Mouse (Mus musculus): ENCODE data around the gene Sfxn4. TPM values are rescaled to one million over a fixed set of nuclear protein-coding genes. Genes with fewer than 3 reads are reported as not detected.

Gene Sfxn4
- 1.6 and 2.0 TPM in 2 replicates for polyA plus RNA-seq (2015; fragmentation: Nextera tagmentation; extraction: Ambion mirVana)

GRCm38 (mm10) chr19:60860868-60861700 is at the start of gene Sfxn4:
Gene Sfxn4, minus strand, starts transcription at chr19:60861479.
- Histone ChIP-seq H3K9me3 (ENCODE audit: control insufficient read depth) (no peaks in the 10 kb centered on the region), H3K4me3 (ENCODE audit: low read depth, low read length) (peak within 1 kb of the TSS; percentile 45), H3K4me2 (replicated peaks; ENCODE audit: low read depth) (peak within 1 kb of the TSS; percentile 67), H3K27ac (ENCODE audit: low read depth, low read length) (peak within 1 kb of the TSS; percentile 29), H3K4me1 (replicated peaks; ENCODE audit: control insufficient read depth, insufficient read depth, low read length) (no peaks in the 10 kb centered on the region), H3K9ac (ENCODE audit: low read depth, low read length) (peak within 1 kb of the TSS; percentile 45), H3K27me3 (replicated peaks; ENCODE audit: control insufficient read depth, insufficient read depth, low read length) (no peaks in the 10 kb centered on the region), H3K36me3 (ENCODE audit: control insufficient read depth, insufficient read depth) (peaks cover 9% of the 10 kb centered on the region)
- WGBS = 4% methylated on average over 30 of the region's 30 CpGs
- ATAC-seq = peak; percentile 92
- no peak for TF ChIP-seq CTCF (IDR thresholded peaks at IDR 0.05; ENCODE audit: low read depth)

DNA sequence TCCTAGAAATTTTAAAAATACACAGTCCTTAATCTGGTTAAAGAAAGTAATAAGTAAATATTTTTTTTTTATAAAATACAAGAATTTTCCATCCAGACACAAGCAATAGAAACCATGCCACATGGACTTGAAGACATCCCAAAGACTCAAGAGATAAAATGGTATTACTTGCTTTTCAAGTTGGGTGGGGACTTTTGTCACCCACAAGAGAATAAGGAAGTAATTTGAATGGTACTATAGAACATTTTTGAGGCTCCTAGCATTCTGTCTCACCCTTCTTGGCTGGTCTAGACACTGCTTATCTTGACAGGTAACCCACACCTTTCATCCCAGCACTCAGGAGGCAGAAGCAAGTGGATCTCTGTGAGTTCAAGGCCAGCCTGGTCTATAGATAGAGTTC is 49.0 kb upstream of the Sfxn4 start:
- Histone ChIP-seq H3K4me2 (replicated peaks; ENCODE audit: low read depth) (no peak overlapping the region), H3K27ac (ENCODE audit: low read depth, low read length) (no peak overlapping the region), H3K9ac (ENCODE audit: low read depth, low read length) (no peak overlapping the region), H3K27me3 (replicated peaks; ENCODE audit: control insufficient read depth, insufficient read depth, low read length) (no peaks in the 10 kb centered on the region), H3K4me3 (ENCODE audit: low read depth, low read length) (no peak overlapping the region), H3K4me1 (replicated peaks; ENCODE audit: control insufficient read depth, insufficient read depth, low read length) (no peaks in the 10 kb centered on the region), H3K9me3 (ENCODE audit: control insufficient read depth) (no peaks in the 10 kb centered on the region), H3K36me3 (ENCODE audit: control insufficient read depth, insufficient read depth) (no peaks in the 10 kb centered on the region)
- no peak for ATAC-seq
- TF ChIP-seq CTCF (IDR thresholded peaks at IDR 0.05; ENCODE audit: low read depth) = no peak

DNA sequence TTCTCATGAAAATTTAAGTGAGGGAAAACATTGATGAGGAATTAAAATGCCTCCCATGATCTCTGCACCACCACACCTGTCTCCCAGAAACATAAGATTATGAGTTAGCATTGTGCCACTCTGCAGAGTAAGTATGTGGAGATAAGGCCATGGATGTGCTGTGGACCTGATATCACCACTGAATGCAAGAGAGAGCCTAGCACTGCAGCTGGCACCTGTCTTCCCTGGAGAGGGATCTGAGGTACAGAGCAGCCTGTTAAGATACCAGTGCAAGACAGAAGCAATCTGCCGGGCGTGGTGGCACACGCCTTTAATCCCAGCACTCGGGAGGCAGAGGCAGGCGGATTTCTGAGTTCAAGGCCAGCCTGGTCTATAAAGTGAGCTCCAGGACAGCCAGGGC is 44.2 kb upstream of the Sfxn4 start:
- no peak for ATAC-seq
- no peak overlapping the region for H3K4me2 ChIP-seq (replicated peaks; ENCODE audit: low read depth)
- no peak overlapping the region for H3K9ac ChIP-seq (ENCODE audit: low read depth, low read length)
- no peak overlapping the region for H3K4me3 ChIP-seq (ENCODE audit: low read depth, low read length)
- 93% methylated on average over 5 of the region's 5 CpGs for WGBS
- no peaks in the 10 kb centered on the region for H3K4me1 ChIP-seq (replicated peaks; ENCODE audit: control insufficient read depth, insufficient read depth, low read length)
- H3K27ac ChIP-seq (ENCODE audit: low read depth, low read length) = no peak overlapping the region
- H3K27me3 ChIP-seq (replicated peaks; ENCODE audit: control insufficient read depth, insufficient read depth, low read length) = no peaks in the 10 kb centered on the region
- H3K9me3 ChIP-seq (ENCODE audit: control insufficient read depth) = no peaks in the 10 kb centered on the region
- TF ChIP-seq CTCF (IDR thresholded peaks at IDR 0.05; ENCODE audit: low read depth) = no peak
- no peaks in the 10 kb centered on the region for H3K36me3 ChIP-seq (ENCODE audit: control insufficient read depth, insufficient read depth)

DNA sequence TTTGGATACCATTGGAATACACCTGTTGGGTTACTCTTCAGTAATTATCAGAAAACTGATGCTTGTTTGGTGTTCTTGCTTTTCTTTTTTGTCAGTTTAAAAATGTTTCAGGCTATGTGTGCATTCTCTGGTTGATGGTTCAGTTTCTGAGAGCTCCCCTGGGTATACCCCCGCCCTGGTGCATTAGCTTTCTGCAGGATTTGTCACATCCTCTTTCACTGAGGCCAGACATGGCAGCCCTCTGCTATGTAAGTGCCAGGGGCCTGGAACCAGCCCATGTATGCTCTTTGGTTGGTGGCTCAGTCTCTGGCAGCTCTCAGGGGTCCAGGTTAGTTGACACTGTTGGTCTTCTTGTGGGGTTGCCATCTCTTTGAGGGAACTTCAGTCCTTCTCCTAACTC is 42.7 kb upstream of the Sfxn4 start:
- H3K4me2 ChIP-seq (replicated peaks; ENCODE audit: low read depth) = no peak overlapping the region
- H3K4me3 ChIP-seq (ENCODE audit: low read depth, low read length) = no peak overlapping the region
- H3K27ac ChIP-seq (ENCODE audit: low read depth, low read length) = no peak overlapping the region
- H3K4me1 ChIP-seq (replicated peaks; ENCODE audit: control insufficient read depth, insufficient read depth, low read length) = no peaks in the 10 kb centered on the region
- no peaks in the 10 kb centered on the region for H3K36me3 ChIP-seq (ENCODE audit: control insufficient read depth, insufficient read depth)
- no peak overlapping the region for H3K9ac ChIP-seq (ENCODE audit: low read depth, low read length)
- no peaks in the 10 kb centered on the region for H3K9me3 ChIP-seq (ENCODE audit: control insufficient read depth)
- no peaks in the 10 kb centered on the region for H3K27me3 ChIP-seq (replicated peaks; ENCODE audit: control insufficient read depth, insufficient read depth, low read length)
- ATAC-seq = no peak
- 100% methylated on average over 1 of the region's 1 CpGs for WGBS
- TF ChIP-seq CTCF (IDR thresholded peaks at IDR 0.05; ENCODE audit: low read depth) = no peak

- no peak for ATAC-seq
- H3K36me3 ChIP-seq (ENCODE audit: control insufficient read depth, insufficient read depth) = no peaks in the 10 kb centered on the region
- no peaks in the 10 kb centered on the region for H3K9me3 ChIP-seq (ENCODE audit: control insufficient read depth)
- no peak overlapping the region for H3K4me2 ChIP-seq (replicated peaks; ENCODE audit: low read depth)
- no peaks in the 10 kb centered on the region for H3K27me3 ChIP-seq (replicated peaks; ENCODE audit: control insufficient read depth, insufficient read depth, low read length)
- no peak overlapping the region for H3K4me3 ChIP-seq (ENCODE audit: low read depth, low read length)
- no peaks in the 10 kb centered on the region for H3K4me1 ChIP-seq (replicated peaks; ENCODE audit: control insufficient read depth, insufficient read depth, low read length)
- H3K27ac ChIP-seq (ENCODE audit: low read depth, low read length) = no peak overlapping the region
- no peak for TF ChIP-seq CTCF (IDR thresholded peaks at IDR 0.05; ENCODE audit: low read depth)
- WGBS = 77% methylated on average over 1 of the region's 1 CpGs
- no peak overlapping the region for H3K9ac ChIP-seq (ENCODE audit: low read depth, low read length)
Measured at GRCm38 (mm10) chr19:60903139-60903538, 41.9 kb upstream of the Sfxn4 start.

DNA sequence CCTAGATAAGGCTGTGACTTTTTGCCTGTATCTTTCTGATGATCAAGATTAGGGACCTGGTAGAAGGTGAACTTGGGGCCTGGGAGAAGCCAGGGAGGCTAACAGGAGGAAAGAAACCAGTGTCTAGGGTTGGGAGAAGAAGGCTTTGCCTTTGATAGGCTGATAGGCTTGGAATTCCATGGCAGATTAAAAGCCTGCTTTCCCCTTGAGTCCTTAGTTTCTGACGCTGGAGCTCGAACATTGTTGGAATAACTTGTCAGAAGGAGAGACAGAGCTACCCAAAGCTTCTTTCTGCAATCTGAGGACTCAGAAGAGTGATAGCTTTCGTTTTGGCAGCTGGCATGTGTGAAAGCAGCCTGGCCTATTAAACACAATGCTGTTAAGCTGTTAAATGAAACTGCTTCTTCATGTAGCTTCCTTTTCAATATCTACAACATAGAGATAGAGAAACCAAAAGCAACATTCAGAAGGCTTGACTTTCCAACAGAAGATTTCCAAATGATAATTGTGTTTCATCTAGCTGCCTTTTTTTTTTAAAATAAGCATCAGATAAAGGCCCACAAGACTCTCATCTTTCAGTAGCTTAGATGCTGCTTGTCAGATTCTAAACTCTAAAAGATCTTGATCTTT is 34.1 kb upstream of the Sfxn4 start:
- H3K27me3 ChIP-seq (replicated peaks; ENCODE audit: control insufficient read depth, insufficient read depth, low read length) = no peaks in the 10 kb centered on the region
- H3K4me2 ChIP-seq (replicated peaks; ENCODE audit: low read depth) = no peak overlapping the region
- no peak overlapping the region for H3K9ac ChIP-seq (ENCODE audit: low read depth, low read length)
- ATAC-seq = no peak
- no peak overlapping the region for H3K4me3 ChIP-seq (ENCODE audit: low read depth, low read length)
- no peak for TF ChIP-seq CTCF (IDR thresholded peaks at IDR 0.05; ENCODE audit: low read depth)
- no peaks in the 10 kb centered on the region for H3K9me3 ChIP-seq (ENCODE audit: control insufficient read depth)
- no peaks in the 10 kb centered on the region for H3K4me1 ChIP-seq (replicated peaks; ENCODE audit: control insufficient read depth, insufficient read depth, low read length)
- H3K27ac ChIP-seq (ENCODE audit: low read depth, low read length) = no peak overlapping the region
- no peaks in the 10 kb centered on the region for H3K36me3 ChIP-seq (ENCODE audit: control insufficient read depth, insufficient read depth)
- WGBS = 35% methylated on average over 3 of the region's 3 CpGs
